Mouse (Mus musculus) thymus, adult 18-20 months (tissue): ENCODE measurements around the gene Opcml.

Source experiments
- DNase-seq, 2 experiments: peaks; one replicate each; pipeline ENCODE4 v3.0.0; 2022; ENCODE audit warnings: mixed read lengths in 2 of 2

Gene Opcml

GRCm38 (mm10) chr9:28011483-28011882, 220.9 kb downstream of the Opcml start:
- no peak for DNase-seq

GRCm38 (mm10) chr9:28012664-28013063, 222.1 kb downstream of the Opcml start:
- no peak for DNase-seq

- no peak for DNase-seq
These were observed 222.6 kb downstream of the Opcml start for GRCm38 (mm10) chr9:28013192-28013591.

- no peak for DNase-seq
These were observed 237.6 kb downstream of the Opcml start for GRCm38 (mm10) chr9:28028156-28028555.

GRCm38 (mm10) chr9:28028788-28029393, 238.3 kb downstream of the Opcml start:
- no peak for DNase-seq

GRCm38 (mm10) chr9:28049157-28049556, 258.6 kb downstream of the Opcml start:
- DNase-seq = no peak

GRCm38 (mm10) chr9:28057171-28057845, 266.7 kb downstream of the Opcml start:
- DNase-seq = no peak

- DNase-seq = no peak
These were observed 274.6 kb downstream of the Opcml start for GRCm38 (mm10) chr9:28065126-28065525.

- DNase-seq = no peak
These were observed 290.1 kb downstream of the Opcml start for GRCm38 (mm10) chr9:28080694-28081093.

GRCm38 (mm10) chr9:28083754-28084153, 293.2 kb downstream of the Opcml start:
- DNase-seq = no peak

- DNase-seq = no peak
These were observed 293.7 kb downstream of the Opcml start for GRCm38 (mm10) chr9:28084273-28084726.

GRCm38 (mm10) chr9:28091395-28091794, 300.8 kb downstream of the Opcml start:
- DNase-seq = no peak

- no peak for DNase-seq
These were observed 304.1 kb downstream of the Opcml start for GRCm38 (mm10) chr9:28094722-28095121.

GRCm38 (mm10) chr9:28096204-28096603, 305.6 kb downstream of the Opcml start:
- DNase-seq = no peak

- DNase-seq = no peak
These were observed 311.4 kb downstream of the Opcml start for GRCm38 (mm10) chr9:28101981-28102380.

GRCm38 (mm10) chr9:28121858-28122257, 331.3 kb downstream of the Opcml start:
- DNase-seq = no peak

- no peak for DNase-seq
These were observed 338.2 kb downstream of the Opcml start for GRCm38 (mm10) chr9:28128735-28129134.

- no peak for DNase-seq
These were observed 340.9 kb downstream of the Opcml start for GRCm38 (mm10) chr9:28131521-28131920.

GRCm38 (mm10) chr9:28136614-28137013, 346.0 kb downstream of the Opcml start:
- no peak for DNase-seq

GRCm38 (mm10) chr9:28139957-28140597, 349.5 kb downstream of the Opcml start:
- DNase-seq = no peak

GRCm38 (mm10) chr9:28149507-28149906, 358.9 kb downstream of the Opcml start:
- DNase-seq = no peak

GRCm38 (mm10) chr9:28153748-28154147, 363.2 kb downstream of the Opcml start:
- no peak for DNase-seq

- DNase-seq = no peak
These were observed 366.5 kb downstream of the Opcml start for GRCm38 (mm10) chr9:28157092-28157491.

- DNase-seq = no peak
These were observed 370.4 kb downstream of the Opcml start for GRCm38 (mm10) chr9:28160953-28161352.
